Mouse (Mus musculus) MN1 (cell line): ENCODE measurements at regions not wholly inside any gene's neighbourhood (a gene's known extent, or its start where the extent isn't known, plus 50 kb on each side); places are given as distances from the start of the nearest gene placed in this dataset.
"Not testable (repeated sequence)": the region's sequence is repeated elsewhere in the genome, so short reads cannot be mapped to it uniquely, and the experiment has no call there.

Experiments used
- DNase-seq: peaks from one replicate; pipeline ENCODE4 v3.0.0-alpha.2; 2016; ENCODE audit warnings: low spot score

- no peak for DNase-seq
These were observed 544.0 kb downstream of the Zfp704 start for GRCm38 (mm10) chr3:9065892-9066291.

DNA sequence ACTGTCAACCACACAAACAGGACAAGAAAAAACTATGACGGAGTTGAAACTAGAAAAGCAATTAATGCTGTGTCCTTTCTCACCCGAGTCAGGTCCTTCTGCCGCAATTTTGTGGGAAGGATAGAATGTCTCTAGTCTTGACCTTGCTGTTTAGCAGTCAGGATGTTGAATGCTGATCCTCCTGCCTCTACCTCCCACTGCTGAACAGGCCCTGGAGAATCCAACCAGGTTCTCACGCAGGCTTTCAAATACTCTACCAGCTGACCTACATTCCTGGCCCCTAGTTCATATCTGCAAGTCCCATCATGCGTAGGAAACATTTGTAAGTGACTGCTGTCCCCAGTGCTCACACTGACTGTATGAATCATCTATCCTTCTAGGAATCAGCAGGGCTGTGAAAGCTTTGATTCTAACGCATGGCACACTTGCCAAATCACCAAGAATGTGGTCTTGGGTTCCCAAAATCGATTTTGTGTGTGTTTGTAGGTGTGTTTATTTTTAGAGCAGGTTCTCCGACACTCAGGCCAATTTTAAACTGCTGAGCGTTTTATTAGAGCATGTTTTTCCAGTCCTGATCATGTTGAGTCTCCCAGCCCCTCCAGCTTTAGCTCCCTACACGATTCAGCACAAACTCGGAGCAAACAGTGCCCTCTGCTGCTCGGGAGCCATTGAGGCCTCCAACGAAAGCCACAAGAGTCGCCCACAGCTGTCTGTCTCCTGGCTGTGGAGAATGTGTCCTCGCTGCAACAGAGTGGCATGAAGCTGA lies 545.4 kb downstream of the Zfp704 start:
- DNase-seq: peak; percentile 79

GRCm38 (mm10) chr3:9063662-9064061 lies 546.2 kb downstream of the Zfp704 start:
- DNase-seq: no peak

DNA sequence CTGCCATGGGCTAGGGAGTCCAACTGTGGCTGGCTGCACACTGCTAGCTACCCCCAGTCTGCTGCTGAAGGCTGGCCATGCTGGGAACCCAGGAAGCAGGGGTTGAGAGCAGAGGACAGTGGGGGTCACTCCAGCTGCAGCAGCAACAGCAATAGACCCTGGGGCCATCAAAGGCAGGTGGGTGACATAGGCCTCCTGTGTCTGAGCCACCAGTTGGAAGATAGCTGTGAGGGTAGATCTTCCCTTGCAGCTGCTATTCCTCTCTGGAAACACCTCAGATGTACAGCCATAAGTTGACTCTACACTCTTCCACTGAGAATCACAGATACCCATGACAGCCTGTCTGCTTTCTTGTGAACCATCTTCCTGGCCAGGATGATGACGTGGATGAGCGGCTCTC lies 548.5 kb downstream of the Zfp704 start:
- no peak for DNase-seq

GRCm38 (mm10) chr3:9057703-9058102 lies 552.2 kb downstream of the Zfp704 start:
- DNase-seq: not testable (repeated sequence)

- DNase-seq: no peak
These were observed 553.0 kb downstream of the Zfp704 start for GRCm38 (mm10) chr3:9056846-9057245.

GRCm38 (mm10) chr3:9055780-9056179 lies 554.1 kb downstream of the Zfp704 start:
- DNase-seq: no peak
